Mouse (Mus musculus): Measurements from ENCODE around the gene Ankrd66. TPM values are rescaled to one million over a fixed set of nuclear protein-coding genes. Genes with fewer than 3 reads are reported as not detected.
"Not testable (repeated sequence)": the region's sequence is repeated elsewhere in the genome, so short reads cannot be mapped to it uniquely, and the experiment has no call there.

Ankrd66 gene
- polyA plus RNA-seq, 1 experiment from 2014 or later: 0.19 TPM

DNA sequence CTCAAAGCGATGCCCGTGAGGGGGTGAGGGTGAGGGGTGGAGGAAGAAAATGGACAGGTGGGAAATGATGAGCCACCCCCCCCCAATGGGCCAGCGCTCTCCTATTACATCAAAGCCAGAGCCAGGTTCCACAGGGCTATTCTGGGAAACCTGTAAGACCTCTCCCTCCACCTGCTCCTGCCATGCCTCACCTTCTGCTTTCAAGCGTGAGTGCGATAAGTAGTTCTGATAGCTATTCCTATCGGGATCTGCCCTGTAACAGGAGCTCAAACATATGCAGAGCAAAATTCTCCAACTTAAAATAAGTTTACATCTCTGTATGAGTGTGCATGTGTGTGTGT is 38.9 kb downstream of the Ankrd66 start:
- 92% methylated on average over 6 of the region's 6 CpGs for WGBS (ENCODE audit: missing documents)
- H3K79me2 ChIP-seq (ENCODE audit: inconsistent target): no peaks in the 10 kb centered on the region
- no peak overlapping the region for H3K4me3 ChIP-seq (ENCODE audit: inconsistent target)
- no peaks in the 10 kb centered on the region for H3K36me3 ChIP-seq (ENCODE audit: inconsistent target)
- H3K27ac ChIP-seq: no peak overlapping the region

- Histone ChIP-seq H3K27ac (no peak overlapping the region), H3K4me3 (ENCODE audit: inconsistent target) (no peak overlapping the region), H3K36me3 (ENCODE audit: inconsistent target) (no peaks in the 10 kb centered on the region), H3K79me2 (ENCODE audit: inconsistent target) (no peaks in the 10 kb centered on the region)
- WGBS (ENCODE audit: missing documents): 79% methylated on average over 4 of the region's 4 CpGs
These were observed 39.4 kb downstream of the Ankrd66 start for GRCm38 (mm10) chr17:43503861-43504593.

GRCm38 (mm10) chr17:43502592-43502991 is 40.8 kb downstream of the Ankrd66 start, which contains the start of gene Mep1a:
TSS of gene Mep1a (minus strand) at chr17:43502812.
- no peak within 1 kb of the TSS for H3K4me3 ChIP-seq (ENCODE audit: inconsistent target)
- 96% methylated on average over 9 of the region's 9 CpGs for WGBS (ENCODE audit: missing documents)
- H3K79me2 ChIP-seq (ENCODE audit: inconsistent target): no peaks in the 10 kb centered on the region
- no peaks in the 10 kb centered on the region for H3K36me3 ChIP-seq (ENCODE audit: inconsistent target)
- H3K27ac ChIP-seq: no peak within 1 kb of the TSS

- Histone ChIP-seq H3K27ac (no peak overlapping the region), H3K36me3 (ENCODE audit: inconsistent target) (no peaks in the 10 kb centered on the region), H3K79me2 (ENCODE audit: inconsistent target) (no peaks in the 10 kb centered on the region), H3K4me3 (ENCODE audit: inconsistent target) (no peak overlapping the region)
- WGBS (ENCODE audit: missing documents): 95% methylated on average over 5 of the region's 5 CpGs
These were observed 41.8 kb downstream of the Ankrd66 start for GRCm38 (mm10) chr17:43501631-43502030.

DNA sequence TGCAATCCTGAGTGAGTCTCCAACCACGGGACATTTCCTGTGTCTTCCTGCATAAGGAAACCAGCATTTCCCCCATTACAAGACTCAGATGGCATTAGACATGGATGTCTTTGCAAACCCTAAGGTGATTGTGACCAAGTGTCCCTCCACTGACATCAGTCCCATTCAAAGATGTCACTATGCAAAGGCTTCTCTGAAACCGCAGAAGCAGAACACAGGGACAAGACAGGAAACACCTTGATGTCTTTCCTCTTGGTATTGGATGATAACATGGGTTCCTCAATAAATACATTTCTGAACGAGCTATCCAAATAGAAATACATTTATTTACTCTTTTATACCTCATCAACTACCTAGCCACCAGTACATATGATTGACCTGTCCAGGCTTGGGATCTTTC is 42.2 kb downstream of the Ankrd66 start:
- no peak overlapping the region for H3K27ac ChIP-seq
- H3K79me2 ChIP-seq (ENCODE audit: inconsistent target): no peaks in the 10 kb centered on the region
- 15% methylated on average over 3 of the region's 3 CpGs for WGBS (ENCODE audit: missing documents)
- H3K4me3 ChIP-seq (ENCODE audit: inconsistent target): no peak overlapping the region
- H3K36me3 ChIP-seq (ENCODE audit: inconsistent target): no peaks in the 10 kb centered on the region

DNA sequence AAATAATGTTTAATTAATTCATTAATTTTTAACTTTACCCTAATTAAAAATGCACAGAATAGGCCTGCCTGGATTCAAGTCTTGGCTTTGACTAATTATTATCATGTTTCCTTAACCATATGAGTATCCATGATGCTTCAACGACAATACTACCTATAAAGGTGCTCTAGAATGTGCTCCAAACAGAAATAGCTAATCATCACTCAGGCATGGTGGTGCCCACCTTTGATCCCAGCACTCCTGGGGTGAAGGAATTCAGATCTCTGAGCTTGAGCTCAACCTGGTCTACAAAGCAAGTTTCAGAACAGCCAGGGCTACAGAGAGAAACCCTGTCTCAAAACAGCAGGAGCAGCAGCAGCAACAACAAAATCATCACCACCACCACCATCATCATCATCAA is 42.9 kb downstream of the Ankrd66 start:
- H3K36me3 ChIP-seq (ENCODE audit: inconsistent target): no peaks in the 10 kb centered on the region
- H3K27ac ChIP-seq: no peak overlapping the region
- WGBS (ENCODE audit: missing documents): 92% methylated on average over 1 of the region's 1 CpGs
- no peaks in the 10 kb centered on the region for H3K79me2 ChIP-seq (ENCODE audit: inconsistent target)
- H3K4me3 ChIP-seq (ENCODE audit: inconsistent target): no peak overlapping the region

- no peaks in the 10 kb centered on the region for H3K36me3 ChIP-seq (ENCODE audit: inconsistent target)
- H3K79me2 ChIP-seq (ENCODE audit: inconsistent target): no peaks in the 10 kb centered on the region
- WGBS (ENCODE audit: missing documents): 61% methylated on average over 4 of the region's 4 CpGs
- H3K4me3 ChIP-seq (ENCODE audit: inconsistent target): no peak overlapping the region
- H3K27ac ChIP-seq: no peak overlapping the region
These were observed 45.9 kb downstream of the Ankrd66 start for GRCm38 (mm10) chr17:43497521-43497920.

DNA sequence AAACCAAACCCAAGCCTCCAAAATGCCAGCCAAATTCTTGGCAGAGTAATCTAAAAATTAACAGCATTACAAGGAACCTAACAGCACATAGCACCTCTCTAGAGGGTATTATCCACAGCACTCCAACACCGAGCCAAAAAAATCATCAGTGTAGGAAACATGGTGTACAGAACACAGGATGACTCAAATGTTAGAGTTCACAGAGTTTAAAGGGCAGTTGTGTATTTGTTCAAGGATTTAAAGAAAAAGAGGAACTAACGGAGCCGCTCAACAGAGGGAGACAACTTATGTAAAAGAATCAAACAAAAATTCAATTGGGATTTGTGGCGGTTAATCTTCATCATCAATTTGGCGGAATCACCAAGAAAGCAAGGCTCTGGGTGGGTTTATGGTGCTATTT is 47.9 kb downstream of the Ankrd66 start:
- WGBS (ENCODE audit: missing documents): 42% methylated on average over 5 of the region's 5 CpGs
- H3K79me2 ChIP-seq (ENCODE audit: inconsistent target): no peaks in the 10 kb centered on the region
- H3K27ac ChIP-seq: no peak overlapping the region
- no peaks in the 10 kb centered on the region for H3K36me3 ChIP-seq (ENCODE audit: inconsistent target)
- H3K4me3 ChIP-seq (ENCODE audit: inconsistent target): no peak overlapping the region

- not testable (repeated sequence) for H3K36me3 ChIP-seq (ENCODE audit: inconsistent target); H3K79me2 ChIP-seq (ENCODE audit: inconsistent target); H3K27ac ChIP-seq; H3K4me3 ChIP-seq (ENCODE audit: inconsistent target)
- WGBS (ENCODE audit: missing documents): no CpG with 5 or more reads among the region's 10 CpGs
These were observed 53.1 kb downstream of the Ankrd66 start for GRCm38 (mm10) chr17:43490371-43490770.

GRCm38 (mm10) chr17:43488439-43489151 is 54.8 kb downstream of the Ankrd66 start:
- no peak overlapping the region for H3K27ac ChIP-seq
- 100% methylated on average over 2 of the region's 2 CpGs for WGBS (ENCODE audit: missing documents)

GRCm38 (mm10) chr17:43485982-43486381 is 57.5 kb downstream of the Ankrd66 start:
- Histone ChIP-seq H3K36me3 (ENCODE audit: inconsistent target) (no peaks in the 10 kb centered on the region), H3K27ac (no peak overlapping the region), H3K79me2 (ENCODE audit: inconsistent target) (no peaks in the 10 kb centered on the region), H3K4me3 (ENCODE audit: inconsistent target) (no peak overlapping the region)
- WGBS (ENCODE audit: missing documents): 91% methylated on average over 3 of the region's 3 CpGs

More at GRCm38 (mm10) chr17:43488439-43489151, 54.8 kb downstream of the Ankrd66 start:
- Histone ChIP-seq H3K36me3 (ENCODE audit: inconsistent target) (no peaks in the 10 kb centered on the region), H3K79me2 (ENCODE audit: inconsistent target) (no peaks in the 10 kb centered on the region), H3K4me3 (ENCODE audit: inconsistent target) (no peak overlapping the region)

Other genes starting within 250 kb of the Ankrd66 start
- gene Adgrf5, start 183.2 kb downstream of the Ankrd66 start, polyA plus RNA-seq (2018): 0.07 to 0.43 TPM (median 0.09 TPM) in 3 replicates
- gene Mep1a, start 40.8 kb downstream of the Ankrd66 start, polyA plus RNA-seq (2018): not detected in 3 replicates
- gene Pla2g7, start 24.5 kb upstream of the Ankrd66 start, polyA plus RNA-seq (2018): 46.4 to 103 TPM (median 54.4 TPM) in 3 replicates
- gene Tdrd6, start 86.7 kb upstream of the Ankrd66 start, polyA plus RNA-seq (2018): not detected in 3 replicates
- gene Slc25a27, start 123.6 kb upstream of the Ankrd66 start, polyA plus RNA-seq (2018): 0.14 to 0.83 TPM in 2 of 3 replicates, not detected in the other
- gene Cyp39a1, start 123.8 kb upstream of the Ankrd66 start, polyA plus RNA-seq (2018): 0.12 to 0.16 TPM in 2 of 3 replicates, not detected in the other